Mouse (Mus musculus) bone marrow macrophage, adult 2 months (primary cell): ENCODE measurements at regions not wholly inside any gene's neighbourhood (a gene's known extent, or its start where the extent isn't known, plus 50 kb on each side); places are given as distances from the start of the nearest gene placed in this dataset.

Experiments used
- H3K27ac ChIP-seq: 2 replicates; pipeline ENCODE4 v1.5.1; 2012; ENCODE audit warnings: low read depth, low read length; ENCODE audit not compliant: insufficient read depth
- H3K4me1 ChIP-seq: 2 replicates; pipeline ENCODE4 v1.6.1; 2012; ENCODE audit warnings: low read length; ENCODE audit not compliant: control insufficient read depth, insufficient read depth
- H3K4me3 ChIP-seq: 2 replicates; pipeline ENCODE4 v1.5.1; 2012; ENCODE audit warnings: mild to moderate bottlenecking, low read length, moderate library complexity; ENCODE audit not compliant: insufficient read depth
- CTCF ChIP-seq: IDR thresholded peaks from 2 replicates; pipeline ENCODE4 v1.5.1; 2012; ENCODE audit warnings: low read depth, mild to moderate bottlenecking, low read length, moderate library complexity
- POLR2A ChIP-seq: IDR thresholded peaks from 2 replicates; pipeline ENCODE4 v1.6.1; 2012; ENCODE audit warnings: mild to moderate bottlenecking, low read depth, low read length, borderline replicate concordance

- TF ChIP-seq POLR2A (no peak), CTCF (no peak)
- H3K27ac ChIP-seq = no peak overlapping the region
- H3K4me1 ChIP-seq = no peaks in the 10 kb centered on the region
- no peak overlapping the region for H3K4me3 ChIP-seq
Observed at GRCm38 (mm10) chr12:77789871-77790270, 404.2 kb upstream of the Gm6657 start.

GRCm38 (mm10) chr12:77790891-77791672 is 403.0 kb upstream of the Gm6657 start:
- Histone ChIP-seq H3K4me3 (no peak overlapping the region), H3K4me1 (no peaks in the 10 kb centered on the region), H3K27ac (no peak overlapping the region)
- no peak for TF ChIP-seq POLR2A
- no peak for TF ChIP-seq CTCF

GRCm38 (mm10) chr12:77798516-77798915 is 395.5 kb upstream of the Gm6657 start:
- H3K4me3 ChIP-seq = no peak overlapping the region
- H3K27ac ChIP-seq = no peak overlapping the region
- no peaks in the 10 kb centered on the region for H3K4me1 ChIP-seq
- TF ChIP-seq CTCF (no peak), POLR2A (no peak)

DNA sequence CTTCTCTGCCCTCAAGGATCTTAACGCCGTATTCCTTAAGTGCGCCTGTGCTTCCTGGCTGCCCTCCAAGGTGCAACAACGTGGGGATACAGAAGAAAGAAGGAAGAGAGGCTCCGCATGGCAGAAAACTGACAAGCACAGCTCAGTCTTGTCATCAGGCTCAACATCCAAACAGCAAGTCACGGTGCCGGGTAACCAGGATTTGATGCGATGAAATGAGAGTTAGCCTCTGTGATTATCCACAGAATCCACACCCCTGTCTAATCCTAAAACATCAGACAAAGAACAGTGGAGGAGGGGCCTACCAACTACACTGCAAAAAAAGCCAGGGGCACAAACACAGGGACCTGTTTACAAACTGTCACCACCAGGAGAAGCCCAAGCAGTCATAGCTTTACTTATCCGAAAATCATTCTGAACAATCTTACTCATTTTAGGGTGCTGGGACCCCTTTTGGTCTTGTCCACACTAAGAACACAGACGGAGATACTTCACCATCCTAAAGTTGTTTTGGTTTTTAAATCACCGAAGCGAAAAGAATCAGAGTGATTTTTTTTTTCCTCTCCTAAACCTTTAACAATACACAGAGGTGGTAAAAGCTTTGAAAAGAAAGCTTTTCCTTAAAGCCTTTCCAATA is 394.8 kb upstream of the Gm6657 start:
- TF ChIP-seq POLR2A (no peak), CTCF (no peak)
- Histone ChIP-seq H3K27ac (no peak overlapping the region), H3K4me3 (no peak overlapping the region), H3K4me1 (no peaks in the 10 kb centered on the region)

- Histone ChIP-seq H3K4me1 (no peaks in the 10 kb centered on the region), H3K27ac (no peak overlapping the region), H3K4me3 (no peak overlapping the region)
- TF ChIP-seq POLR2A (no peak), CTCF (no peak)
Observed at GRCm38 (mm10) chr12:77807674-77808073, 386.4 kb upstream of the Gm6657 start.

GRCm38 (mm10) chr12:77811276-77811675 is 382.8 kb upstream of the Gm6657 start:
- no peak overlapping the region for H3K27ac ChIP-seq
- TF ChIP-seq POLR2A (no peak), CTCF (no peak)
- no peaks in the 10 kb centered on the region for H3K4me1 ChIP-seq
- no peak overlapping the region for H3K4me3 ChIP-seq

DNA sequence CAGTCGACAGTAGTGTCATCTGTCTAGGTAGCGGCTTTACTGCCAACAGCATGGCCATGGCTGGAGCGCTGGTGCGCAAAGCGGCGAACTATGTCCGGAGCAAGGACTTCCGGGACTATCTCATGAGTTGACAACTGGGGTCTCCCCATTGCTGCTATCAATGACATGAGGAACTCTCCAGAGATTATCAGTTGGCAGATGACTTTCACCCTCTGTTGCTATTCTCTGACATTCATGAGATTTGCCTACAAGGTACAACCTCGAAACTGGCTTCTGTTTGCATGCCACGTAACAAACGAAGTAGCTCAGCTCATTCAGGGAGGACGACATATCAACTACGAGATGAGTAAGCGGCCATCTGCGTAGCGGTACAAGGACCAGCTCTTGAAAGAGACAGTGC is 374.6 kb upstream of the Gm6657 start:
- H3K27ac ChIP-seq = no peak overlapping the region
- no peak overlapping the region for H3K4me3 ChIP-seq
- H3K4me1 ChIP-seq = no peaks in the 10 kb centered on the region
- TF ChIP-seq POLR2A (no peak), CTCF (no peak)

GRCm38 (mm10) chr12:77823381-77824030 is 370.5 kb upstream of the Gm6657 start:
- TF ChIP-seq CTCF = no peak
- no peak for TF ChIP-seq POLR2A
- Histone ChIP-seq H3K27ac (no peak overlapping the region), H3K4me1 (no peaks in the 10 kb centered on the region), H3K4me3 (no peak overlapping the region)

GRCm38 (mm10) chr12:77833411-77834169 is 360.5 kb upstream of the Gm6657 start:
- TF ChIP-seq POLR2A = no peak
- Histone ChIP-seq H3K27ac (no peak overlapping the region), H3K4me3 (no peak overlapping the region), H3K4me1 (no peaks in the 10 kb centered on the region)
